Mouse (Mus musculus): ENCODE results near the gene Spata33. TPM values are rescaled to one million over a fixed set of nuclear protein-coding genes. Genes with fewer than 3 reads are reported as not detected.
A peak's percentile ranks its signal among the peaks of the same experiment; 100 is the strongest.
"Not testable (repeated sequence)": the region's sequence is repeated elsewhere in the genome, so short reads cannot be mapped to it uniquely, and the experiment has no call there.

Spata33 gene
- polyA plus RNA-seq (2017; shearing (Covaris generic)) = not detected

- peak; percentile 93 for ATAC-seq
Measured at GRCm38 (mm10) chr8:123212321-123213117, at the start of gene Spata33, which contains the start of gene Chmp1a. TSS of gene Spata33 (plus strand) at chr8:123212832. TSS of gene Chmp1a (minus strand) at chr8:123212763.

- no peak for ATAC-seq
Measured at GRCm38 (mm10) chr8:123181391-123181790, 31.2 kb upstream of the Spata33 start.

- ATAC-seq = no peak
Measured at GRCm38 (mm10) chr8:123185566-123186409, 26.8 kb upstream of the Spata33 start, which contains the start of gene Dpep1. TSS of gene Dpep1 (plus strand) at chr8:123186242.

GRCm38 (mm10) chr8:123188006-123188405, 24.6 kb upstream of the Spata33 start:
- ATAC-seq = no peak

- no peak for ATAC-seq
Measured at GRCm38 (mm10) chr8:123188841-123189240, 23.8 kb upstream of the Spata33 start.

GRCm38 (mm10) chr8:123190678-123191077, 22.0 kb upstream of the Spata33 start:
- ATAC-seq = no peak

- ATAC-seq = no peak
Measured at GRCm38 (mm10) chr8:123191908-123192307, 20.7 kb upstream of the Spata33 start.

- ATAC-seq = no peak
Measured at GRCm38 (mm10) chr8:123193771-123194170, 18.9 kb upstream of the Spata33 start.

GRCm38 (mm10) chr8:123197016-123197415, 15.6 kb upstream of the Spata33 start:
- not testable (repeated sequence) for ATAC-seq

- ATAC-seq = no peak
Measured at GRCm38 (mm10) chr8:123199864-123200263, 12.8 kb upstream of the Spata33 start.

GRCm38 (mm10) chr8:123202288-123202687, 10.3 kb upstream of the Spata33 start:
- peak; percentile 23 for ATAC-seq

- peak; percentile 90 for ATAC-seq
Measured at GRCm38 (mm10) chr8:123203571-123203970, 9.1 kb upstream of the Spata33 start.

- ATAC-seq = no peak
Measured at GRCm38 (mm10) chr8:123211876-123212275, 756 bp upstream of the Spata33 start.

GRCm38 (mm10) chr8:123213118-123213772, 613 bp downstream of the Spata33 start:
- no peak for ATAC-seq

- no peak for ATAC-seq
Measured at GRCm38 (mm10) chr8:123215430-123215829, 2.8 kb downstream of the Spata33 start.

GRCm38 (mm10) chr8:123220917-123221316, 8.3 kb downstream of the Spata33 start:
- ATAC-seq = no peak

GRCm38 (mm10) chr8:123224278-123225266, 11.9 kb downstream of the Spata33 start, which contains the start of gene Cdk10:
TSS of gene Cdk10 (plus strand) at chr8:123224842.
- ATAC-seq = peak; percentile 91

GRCm38 (mm10) chr8:123228416-123228815, 15.8 kb downstream of the Spata33 start:
- ATAC-seq = no peak

GRCm38 (mm10) chr8:123230326-123230725, 17.7 kb downstream of the Spata33 start:
- not testable (repeated sequence) for ATAC-seq

- ATAC-seq = no peak
Measured at GRCm38 (mm10) chr8:123231742-123232141, 19.1 kb downstream of the Spata33 start.

- no peak for ATAC-seq
Measured at GRCm38 (mm10) chr8:123232553-123232952, 19.9 kb downstream of the Spata33 start.

All from inflammation-experienced regulatory T-cells, adult 6 months (primary cell).